Mouse (Mus musculus): ENCODE data around the gene Dhdh.

The Dhdh gene

GRCm38 (mm10) chr7:45515436-45515835, 26.8 kb upstream of the Dhdh start:
- TF ChIP-seq CTCF (conservative IDR thresholded peaks at IDR 0.05; ENCODE audit: low read length): no peak
- TF ChIP-seq NANOG (IDR thresholded peaks at IDR 0.05; ENCODE audit: borderline replicate concordance, low read length): no peak
- TF ChIP-seq POU5F1 (IDR thresholded peaks at IDR 0.05; ENCODE audit: borderline replicate concordance, low read length): no peak
- H3K4me1 ChIP-seq (replicated peaks; ENCODE audit: low read depth, low read length): peaks cover 64% of the 10 kb centered on the region
- H3K27me3 ChIP-seq (ENCODE audit: insufficient read depth, low read length): no peaks in the 10 kb centered on the region
- no peaks in the 10 kb centered on the region for H3K36me3 ChIP-seq (ENCODE audit: insufficient read depth, low read length)
- H3K9me3 ChIP-seq (ENCODE audit: low read length): no peaks in the 10 kb centered on the region
- peak overlapping the region; percentile 1; the same call in 1 of the 2 replicates for H3K4me3 ChIP-seq (replicated peaks; ENCODE audit: low read length)

- no peaks in the 10 kb centered on the region for H3K27me3 ChIP-seq (ENCODE audit: insufficient read depth, low read length)
- no peaks in the 10 kb centered on the region for H3K36me3 ChIP-seq (ENCODE audit: insufficient read depth, low read length)
- peaks cover 65% of the 10 kb centered on the region for H3K4me1 ChIP-seq (replicated peaks; ENCODE audit: low read depth, low read length)
- H3K4me3 ChIP-seq (replicated peaks; ENCODE audit: low read length): peak overlapping the region; percentile 39
- TF ChIP-seq CTCF (conservative IDR thresholded peaks at IDR 0.05; ENCODE audit: low read length) (no peak), POU5F1 (IDR thresholded peaks at IDR 0.05; ENCODE audit: borderline replicate concordance, low read length) (no peak), NANOG (IDR thresholded peaks at IDR 0.05; ENCODE audit: borderline replicate concordance, low read length) (no peak)
- no peaks in the 10 kb centered on the region for H3K9me3 ChIP-seq (ENCODE audit: low read length)
Measured at GRCm38 (mm10) chr7:45514411-45514810, 25.8 kb upstream of the Dhdh start.

- Histone ChIP-seq H3K4me3 (replicated peaks; ENCODE audit: low read length) (peak within 1 kb of the TSS; percentile 89), H3K9me3 (ENCODE audit: low read length) (no peaks in the 10 kb centered on the region), H3K4me1 (replicated peaks; ENCODE audit: low read depth, low read length) (peaks cover 42% of the 10 kb centered on the region), H3K36me3 (ENCODE audit: insufficient read depth, low read length) (peaks cover 36% of the 10 kb centered on the region), H3K27me3 (ENCODE audit: insufficient read depth, low read length) (no peaks in the 10 kb centered on the region)
- no peak for TF ChIP-seq POU5F1 (IDR thresholded peaks at IDR 0.05; ENCODE audit: borderline replicate concordance, low read length)
- no peak for TF ChIP-seq NANOG (IDR thresholded peaks at IDR 0.05; ENCODE audit: borderline replicate concordance, low read length)
- TF ChIP-seq CTCF (conservative IDR thresholded peaks at IDR 0.05; ENCODE audit: low read length): no peak
Measured at GRCm38 (mm10) chr7:45509912-45510787, 21.5 kb upstream of the Dhdh start, which contains the start of gene Nucb1. TSS of gene Nucb1 (minus strand) at chr7:45510406.

GRCm38 (mm10) chr7:45509181-45509882, 20.7 kb upstream of the Dhdh start:
- peak overlapping the region; percentile 89 for H3K4me3 ChIP-seq (replicated peaks; ENCODE audit: low read length)
- peaks cover 43% of the 10 kb centered on the region for H3K36me3 ChIP-seq (ENCODE audit: insufficient read depth, low read length)
- no peak for TF ChIP-seq CTCF (conservative IDR thresholded peaks at IDR 0.05; ENCODE audit: low read length)
- TF ChIP-seq NANOG (IDR thresholded peaks at IDR 0.05; ENCODE audit: borderline replicate concordance, low read length): no peak
- TF ChIP-seq POU5F1 (IDR thresholded peaks at IDR 0.05; ENCODE audit: borderline replicate concordance, low read length): no peak
- H3K4me1 ChIP-seq (replicated peaks; ENCODE audit: low read depth, low read length): peaks cover 33% of the 10 kb centered on the region
- H3K27me3 ChIP-seq (ENCODE audit: insufficient read depth, low read length): no peaks in the 10 kb centered on the region
- no peaks in the 10 kb centered on the region for H3K9me3 ChIP-seq (ENCODE audit: low read length)

- TF ChIP-seq NANOG (IDR thresholded peaks at IDR 0.05; ENCODE audit: borderline replicate concordance, low read length) (no peak), POU5F1 (IDR thresholded peaks at IDR 0.05; ENCODE audit: borderline replicate concordance, low read length) (no peak), CTCF (conservative IDR thresholded peaks at IDR 0.05; ENCODE audit: low read length) (no peak)
- H3K9me3 ChIP-seq (ENCODE audit: low read length): no peaks in the 10 kb centered on the region
- H3K4me3 ChIP-seq (replicated peaks; ENCODE audit: low read length): no peak overlapping the region
- H3K36me3 ChIP-seq (ENCODE audit: insufficient read depth, low read length): peaks cover 49% of the 10 kb centered on the region
- no peaks in the 10 kb centered on the region for H3K27me3 ChIP-seq (ENCODE audit: insufficient read depth, low read length)
- H3K4me1 ChIP-seq (replicated peaks; ENCODE audit: low read depth, low read length): peaks cover 26% of the 10 kb centered on the region
Measured at GRCm38 (mm10) chr7:45508561-45508960, 20.0 kb upstream of the Dhdh start.

- no peaks in the 10 kb centered on the region for H3K9me3 ChIP-seq (ENCODE audit: low read length)
- TF ChIP-seq NANOG (IDR thresholded peaks at IDR 0.05; ENCODE audit: borderline replicate concordance, low read length): no peak
- TF ChIP-seq CTCF (conservative IDR thresholded peaks at IDR 0.05; ENCODE audit: low read length): no peak
- TF ChIP-seq POU5F1 (IDR thresholded peaks at IDR 0.05; ENCODE audit: borderline replicate concordance, low read length): no peak
- H3K4me1 ChIP-seq (replicated peaks; ENCODE audit: low read depth, low read length): peaks cover 28% of the 10 kb centered on the region
- no peak overlapping the region for H3K4me3 ChIP-seq (replicated peaks; ENCODE audit: low read length)
- H3K27me3 ChIP-seq (ENCODE audit: insufficient read depth, low read length): no peaks in the 10 kb centered on the region
- peaks cover 57% of the 10 kb centered on the region for H3K36me3 ChIP-seq (ENCODE audit: insufficient read depth, low read length)
Measured at GRCm38 (mm10) chr7:45507583-45507982, 19.0 kb upstream of the Dhdh start.

GRCm38 (mm10) chr7:45498427-45498826, 9.8 kb upstream of the Dhdh start:
- Histone ChIP-seq H3K4me3 (replicated peaks; ENCODE audit: low read length) (no peak overlapping the region), H3K4me1 (replicated peaks; ENCODE audit: low read depth, low read length) (peaks cover 48% of the 10 kb centered on the region), H3K27me3 (ENCODE audit: insufficient read depth, low read length) (no peaks in the 10 kb centered on the region), H3K9me3 (ENCODE audit: low read length) (no peaks in the 10 kb centered on the region), H3K36me3 (ENCODE audit: insufficient read depth, low read length) (peaks cover 81% of the 10 kb centered on the region)
- TF ChIP-seq NANOG (IDR thresholded peaks at IDR 0.05; ENCODE audit: borderline replicate concordance, low read length) (no peak), CTCF (conservative IDR thresholded peaks at IDR 0.05; ENCODE audit: low read length) (no peak), POU5F1 (IDR thresholded peaks at IDR 0.05; ENCODE audit: borderline replicate concordance, low read length) (no peak)

GRCm38 (mm10) chr7:45494548-45494947, 5.9 kb upstream of the Dhdh start:
- peaks cover 66% of the 10 kb centered on the region for H3K4me1 ChIP-seq (replicated peaks; ENCODE audit: low read depth, low read length)
- no peak for TF ChIP-seq NANOG (IDR thresholded peaks at IDR 0.05; ENCODE audit: borderline replicate concordance, low read length)
- no peak for TF ChIP-seq POU5F1 (IDR thresholded peaks at IDR 0.05; ENCODE audit: borderline replicate concordance, low read length)
- no peak for TF ChIP-seq CTCF (conservative IDR thresholded peaks at IDR 0.05; ENCODE audit: low read length)
- H3K36me3 ChIP-seq (ENCODE audit: insufficient read depth, low read length): peaks cover 76% of the 10 kb centered on the region
- peak overlapping the region; percentile 64 for H3K4me3 ChIP-seq (replicated peaks; ENCODE audit: low read length)
- H3K27me3 ChIP-seq (ENCODE audit: insufficient read depth, low read length): no peaks in the 10 kb centered on the region
- H3K9me3 ChIP-seq (ENCODE audit: low read length): no peaks in the 10 kb centered on the region

Measured in E14TG2a.4 (cell line).